Mouse (Mus musculus): ENCODE measurements around the gene Yju2. TPM values are rescaled to one million over a fixed set of nuclear protein-coding genes. Genes with fewer than 3 reads are reported as not detected.
A peak's percentile ranks its signal among the peaks of the same experiment; 100 is the strongest.

Gene Yju2
- total and polyA plus RNA-seq, 2 experiments from 2014 or later = 10.1 to 14.6 TPM

GRCm38 (mm10) chr17:56007444-56008355 is 48.8 kb downstream of the Yju2 start:
- TF ChIP-seq CTCF (IDR thresholded peaks at IDR 0.05) = no peak; the same call in 1 of the 2 replicates
- Histone ChIP-seq H3K4me2 (ENCODE audit: low read depth, low read length, poor library complexity, severe bottlenecking) (peak overlapping the region; percentile 96; the same call in 1 of the 2 replicates), H3K9me3 (ENCODE audit: low read length) (no peaks in the 10 kb centered on the region), H3K9ac (replicated peaks; ENCODE audit: low read length, poor library complexity, severe bottlenecking) (no peak overlapping the region), H3K4me3 (ENCODE audit: low read depth, low read length) (peak overlapping the region; percentile 66), H3K4me1 (ENCODE audit: insufficient read depth, low read length) (peaks cover 11% of the 10 kb centered on the region), H3K36me3 (ENCODE audit: insufficient read depth, low read length) (0 out of 2 replicates have a peak, but pooled peaks cover 11% of the 10 kb centered on the region), H3K27me3 (ENCODE audit: insufficient read depth, low read length) (no peaks in the 10 kb centered on the region), H3K27ac (ENCODE audit: low read depth, low read length) (peak overlapping the region; percentile 88)
- WGBS = 35% methylated on average over 13 of the region's 14 CpGs
- peak; percentile 39 for ATAC-seq (ENCODE audit: low FRiP score)
- DNase-seq (ENCODE audit: low spot score) = no peak

- Histone ChIP-seq H3K9me3 (ENCODE audit: low read length) (no peaks in the 10 kb centered on the region), H3K27me3 (ENCODE audit: insufficient read depth, low read length) (no peaks in the 10 kb centered on the region), H3K4me1 (ENCODE audit: insufficient read depth, low read length) (peaks cover 11% of the 10 kb centered on the region), H3K36me3 (ENCODE audit: insufficient read depth, low read length) (0 out of 2 replicates have a peak, but pooled peaks cover 14% of the 10 kb centered on the region), H3K27ac (ENCODE audit: low read depth, low read length) (peak overlapping the region; percentile 88), H3K9ac (replicated peaks; ENCODE audit: low read length, poor library complexity, severe bottlenecking) (peak overlapping the region; percentile 72), H3K4me3 (ENCODE audit: low read depth, low read length) (peak overlapping the region; percentile 66), H3K4me2 (ENCODE audit: low read depth, low read length, poor library complexity, severe bottlenecking) (peak overlapping the region; percentile 96)
- ATAC-seq (ENCODE audit: low FRiP score) = peak; percentile 93
- peak; percentile 99 for DNase-seq (ENCODE audit: low spot score)
- WGBS = 0% methylated on average over 21 of the region's 21 CpGs
- TF ChIP-seq CTCF (IDR thresholded peaks at IDR 0.05) = no peak
Observed at GRCm38 (mm10) chr17:56008356-56009087, 49.6 kb downstream of the Yju2 start.

GRCm38 (mm10) chr17:56009088-56009961 is 50.4 kb downstream of the Yju2 start:
- Histone ChIP-seq H3K27ac (ENCODE audit: low read depth, low read length) (peak overlapping the region; percentile 88), H3K36me3 (ENCODE audit: insufficient read depth, low read length) (0 out of 2 replicates have a peak, but pooled peaks cover 15% of the 10 kb centered on the region), H3K4me1 (ENCODE audit: insufficient read depth, low read length) (peaks cover 11% of the 10 kb centered on the region), H3K4me2 (ENCODE audit: low read depth, low read length, poor library complexity, severe bottlenecking) (peak overlapping the region; percentile 96), H3K4me3 (ENCODE audit: low read depth, low read length) (peak overlapping the region; percentile 66), H3K9ac (replicated peaks; ENCODE audit: low read length, poor library complexity, severe bottlenecking) (peak overlapping the region; percentile 72), H3K27me3 (ENCODE audit: insufficient read depth, low read length) (no peaks in the 10 kb centered on the region), H3K9me3 (ENCODE audit: low read length) (no peaks in the 10 kb centered on the region)
- peak; percentile 87 for ATAC-seq (ENCODE audit: low FRiP score)
- 1% methylated on average over 58 of the region's 62 CpGs for WGBS
- peak; percentile 93 for DNase-seq (ENCODE audit: low spot score)
- peak; percentile 59 for TF ChIP-seq CTCF (IDR thresholded peaks at IDR 0.05)

- no peaks in the 10 kb centered on the region for H3K27me3 ChIP-seq (ENCODE audit: insufficient read depth, low read length)
- WGBS = 41% methylated on average over 2 of the region's 2 CpGs
- peaks cover 11% of the 10 kb centered on the region for H3K4me1 ChIP-seq (ENCODE audit: insufficient read depth, low read length)
- peak overlapping the region; percentile 88 for H3K27ac ChIP-seq (ENCODE audit: low read depth, low read length)
- peak overlapping the region; percentile 66 for H3K4me3 ChIP-seq (ENCODE audit: low read depth, low read length)
- no peaks in the 10 kb centered on the region for H3K9me3 ChIP-seq (ENCODE audit: low read length)
- DNase-seq (ENCODE audit: low spot score) = no peak
- TF ChIP-seq CTCF (IDR thresholded peaks at IDR 0.05) = no peak
- peak overlapping the region; percentile 72 for H3K9ac ChIP-seq (replicated peaks; ENCODE audit: low read length, poor library complexity, severe bottlenecking)
- H3K36me3 ChIP-seq (ENCODE audit: insufficient read depth, low read length) = peaks cover 17% of the 10 kb centered on the region; the same call in 1 of the 2 replicates
- no peak for ATAC-seq (ENCODE audit: low FRiP score)
- H3K4me2 ChIP-seq (ENCODE audit: low read depth, low read length, poor library complexity, severe bottlenecking) = peak overlapping the region; percentile 96
Observed at GRCm38 (mm10) chr17:56009962-56010240, 51.0 kb downstream of the Yju2 start.

- H3K36me3 ChIP-seq (ENCODE audit: insufficient read depth, low read length) = peaks cover 20% of the 10 kb centered on the region; the same call in 1 of the 2 replicates
- peak overlapping the region; percentile 72 for H3K9ac ChIP-seq (replicated peaks; ENCODE audit: low read length, poor library complexity, severe bottlenecking)
- peak overlapping the region; percentile 66 for H3K4me3 ChIP-seq (ENCODE audit: low read depth, low read length)
- DNase-seq (ENCODE audit: low spot score) (no peak), ATAC-seq (ENCODE audit: low FRiP score) (no peak)
- H3K9me3 ChIP-seq (ENCODE audit: low read length) = no peaks in the 10 kb centered on the region
- peak overlapping the region; percentile 96 for H3K4me2 ChIP-seq (ENCODE audit: low read depth, low read length, poor library complexity, severe bottlenecking)
- no peaks in the 10 kb centered on the region for H3K27me3 ChIP-seq (ENCODE audit: insufficient read depth, low read length)
- TF ChIP-seq CTCF (IDR thresholded peaks at IDR 0.05) = no peak
- peaks cover 11% of the 10 kb centered on the region for H3K4me1 ChIP-seq (ENCODE audit: insufficient read depth, low read length)
- 71% methylated on average over 14 of the region's 14 CpGs for WGBS
- no peak overlapping the region for H3K27ac ChIP-seq (ENCODE audit: low read depth, low read length)
Observed at GRCm38 (mm10) chr17:56010255-56010654, 51.4 kb downstream of the Yju2 start.
